Mouse (Mus musculus) kidney, adult 9 months (tissue): ENCODE results near the gene Dennd2a.
"Not testable (repeated sequence)": the region's sequence is repeated elsewhere in the genome, so short reads cannot be mapped to it uniquely, and the experiment has no call there.

Source experiments
- DNase-seq: peaks from one replicate; pipeline ENCODE4 v3.0.0; 2022

Dennd2a gene

GRCm38 (mm10) chr6:39445801-39446572 lies 111.7 kb downstream of the Dennd2a start:
- DNase-seq: no peak

- no peak for DNase-seq
Observed at GRCm38 (mm10) chr6:39442786-39443287, 114.8 kb downstream of the Dennd2a start.

GRCm38 (mm10) chr6:39440207-39440606 lies 117.5 kb downstream of the Dennd2a start:
- DNase-seq: no peak

- not testable (repeated sequence) for DNase-seq
Observed at GRCm38 (mm10) chr6:39437519-39437918, 120.1 kb downstream of the Dennd2a start.

GRCm38 (mm10) chr6:39435875-39436274 lies 121.8 kb downstream of the Dennd2a start:
- DNase-seq: no peak

GRCm38 (mm10) chr6:39434886-39435492 lies 122.7 kb downstream of the Dennd2a start:
- no peak for DNase-seq

- no peak for DNase-seq
Observed at GRCm38 (mm10) chr6:39434111-39434885, 123.4 kb downstream of the Dennd2a start.

- DNase-seq: no peak
Observed at GRCm38 (mm10) chr6:39433701-39434100, 124.0 kb downstream of the Dennd2a start.

GRCm38 (mm10) chr6:39433174-39433573 lies 124.5 kb downstream of the Dennd2a start:
- DNase-seq: no peak

- DNase-seq: peak; percentile 27
Observed at GRCm38 (mm10) chr6:39430722-39431121, 126.9 kb downstream of the Dennd2a start.

GRCm38 (mm10) chr6:39429007-39429788 lies 128.5 kb downstream of the Dennd2a start:
- DNase-seq: no peak

- DNase-seq: no peak
Observed at GRCm38 (mm10) chr6:39427276-39428003, 130.2 kb downstream of the Dennd2a start.

- DNase-seq: no peak
Observed at GRCm38 (mm10) chr6:39426725-39427124, 130.9 kb downstream of the Dennd2a start.

- no peak for DNase-seq
Observed at GRCm38 (mm10) chr6:39425181-39425580, 132.5 kb downstream of the Dennd2a start.

GRCm38 (mm10) chr6:39423686-39424085 lies 134.0 kb downstream of the Dennd2a start:
- DNase-seq: no peak

- DNase-seq: no peak
Observed at GRCm38 (mm10) chr6:39423130-39423551, 134.5 kb downstream of the Dennd2a start.

GRCm38 (mm10) chr6:39420867-39421266 lies 136.8 kb downstream of the Dennd2a start:
- no peak for DNase-seq

GRCm38 (mm10) chr6:39419851-39420721 lies 137.6 kb downstream of the Dennd2a start, which contains the start of gene Mkrn1:
TSS of gene Mkrn1 (minus strand) at chr6:39420462.
- peak; percentile 85 for DNase-seq

- peak; percentile 40 for DNase-seq
Observed at GRCm38 (mm10) chr6:39419386-39419850, 138.2 kb downstream of the Dennd2a start.

- DNase-seq: not testable (repeated sequence)
Observed at GRCm38 (mm10) chr6:39416654-39417053, 141.0 kb downstream of the Dennd2a start.

GRCm38 (mm10) chr6:39415762-39416161 lies 141.9 kb downstream of the Dennd2a start:
- DNase-seq: peak; percentile 76
